Mouse (Mus musculus): ENCODE results near the gene Egr4.

The Egr4 gene

DNA sequence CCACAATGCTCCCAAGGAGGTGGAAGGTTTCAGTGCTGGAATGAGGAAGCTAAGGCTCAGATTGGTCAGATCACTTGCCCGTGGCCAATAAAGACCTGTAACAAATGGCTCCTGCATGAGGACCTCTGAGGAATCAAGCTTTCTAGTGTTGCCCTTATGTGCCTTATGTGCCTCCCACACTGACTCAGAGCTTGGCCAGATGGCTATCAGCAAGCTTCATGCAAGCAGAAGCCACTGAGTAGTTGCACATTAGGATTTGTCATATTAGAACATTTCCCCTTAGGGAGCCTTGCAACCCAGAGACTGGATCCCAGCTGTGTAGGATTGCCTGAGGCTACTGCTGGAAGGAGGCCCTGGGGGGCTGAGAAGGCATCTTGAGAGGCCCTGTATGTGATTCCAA is 13.0 kb downstream of the Egr4 start:
- no peak for ATAC-seq (ENCODE audit: insufficient number of reproducible peaks, low FRiP score, low TSS enrichment)

DNA sequence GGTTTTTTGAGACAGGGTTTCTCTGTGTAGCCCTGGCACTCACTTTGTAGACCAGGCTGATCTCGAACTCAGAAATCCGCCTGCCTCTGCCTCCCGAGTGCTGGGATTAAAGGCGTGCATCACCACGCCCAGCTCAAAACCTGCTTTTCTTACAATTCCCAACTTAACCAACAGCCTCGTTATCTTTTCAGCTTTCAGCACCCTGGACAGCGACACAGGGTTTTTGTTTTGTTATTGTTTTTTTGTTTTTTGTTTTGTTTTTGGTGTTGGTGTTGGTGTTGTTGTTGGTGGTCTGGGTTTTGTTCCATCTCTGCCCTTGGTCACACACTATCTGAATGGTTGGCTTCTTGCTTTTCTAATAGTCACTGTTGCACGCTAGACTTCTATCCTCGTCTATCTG is 15.2 kb downstream of the Egr4 start:
- no peak for ATAC-seq (ENCODE audit: insufficient number of reproducible peaks, low FRiP score, low TSS enrichment)

DNA sequence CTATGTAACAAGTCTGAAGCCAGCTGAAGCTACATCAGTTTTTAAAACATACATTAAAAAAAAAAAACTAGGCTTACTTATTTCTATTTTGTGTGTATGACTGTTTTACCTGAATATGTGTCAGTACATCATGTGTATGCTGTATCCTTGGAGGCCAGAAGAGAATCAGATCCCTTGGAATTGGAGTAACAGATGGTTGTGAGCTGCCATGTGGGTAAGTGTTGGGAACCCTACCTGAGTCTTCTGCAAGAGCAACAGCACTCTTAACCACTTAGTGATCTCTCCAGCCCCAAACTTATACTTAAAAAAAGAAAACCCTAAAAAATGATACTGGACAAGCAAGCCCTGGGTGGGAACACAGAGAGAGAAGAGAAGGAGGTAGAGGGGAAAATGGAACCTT is 16.4 kb downstream of the Egr4 start:
- ATAC-seq (ENCODE audit: insufficient number of reproducible peaks, low FRiP score, low TSS enrichment) = no peak

DNA sequence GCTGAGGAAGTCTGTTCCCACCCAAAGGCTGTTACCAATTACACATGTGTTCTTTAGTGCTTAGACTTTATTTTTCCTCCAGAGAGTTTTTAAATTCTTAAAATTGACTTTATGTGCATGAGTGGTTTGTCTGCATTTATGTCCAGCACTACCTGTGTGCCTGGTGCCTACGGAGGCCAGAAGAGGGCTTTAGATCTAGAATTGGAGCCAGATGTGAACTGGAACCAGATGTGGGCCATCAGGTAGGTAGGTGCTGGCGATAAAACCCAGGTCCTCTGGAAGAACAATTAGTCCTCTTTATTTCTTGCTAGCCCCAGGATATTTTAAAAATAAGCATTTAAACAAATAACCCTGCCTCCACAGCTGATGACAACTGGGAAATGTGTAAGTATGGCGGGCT is 21.8 kb downstream of the Egr4 start:
- no peak for ATAC-seq (ENCODE audit: insufficient number of reproducible peaks, low FRiP score, low TSS enrichment)

DNA sequence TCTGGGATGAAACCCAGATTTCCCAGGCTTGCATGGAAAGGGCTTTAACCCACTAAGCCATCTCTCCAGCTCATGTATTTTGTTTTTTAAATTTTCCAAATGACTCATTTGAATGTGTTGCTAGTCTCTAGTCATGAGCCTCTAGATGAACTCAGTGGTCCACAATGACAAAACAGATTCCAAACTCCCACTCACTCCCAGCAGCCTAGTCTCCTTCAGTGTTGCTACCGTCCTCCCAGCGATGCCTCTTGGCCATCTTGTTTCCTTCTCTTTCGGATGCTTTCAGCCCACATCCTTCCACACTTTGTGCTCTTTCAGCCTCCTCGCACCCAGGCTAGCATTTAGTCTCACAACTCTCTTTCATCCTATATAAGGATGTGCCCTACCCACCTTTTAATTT is 23.1 kb downstream of the Egr4 start:
- ATAC-seq (ENCODE audit: insufficient number of reproducible peaks, low FRiP score, low TSS enrichment) = no peak

DNA sequence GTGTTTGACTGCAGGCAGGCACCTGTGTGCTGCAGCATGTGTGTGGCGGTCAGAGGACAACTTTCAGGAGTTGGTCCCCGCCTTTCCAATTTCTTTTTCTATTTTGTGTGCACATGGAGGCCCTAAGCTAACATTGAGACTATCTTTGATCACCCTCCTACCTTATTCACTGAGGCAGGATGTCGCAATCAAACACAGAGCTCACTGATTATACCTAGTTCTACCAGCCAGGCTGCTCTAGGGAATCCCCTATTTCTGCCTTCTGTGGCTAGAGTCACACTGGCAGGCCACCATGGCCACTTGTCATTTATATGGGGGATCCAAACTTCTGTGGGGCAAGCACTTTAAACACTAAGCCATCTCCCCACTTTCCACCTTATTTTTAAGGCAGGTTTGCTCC is 23.7 kb downstream of the Egr4 start:
- ATAC-seq (ENCODE audit: insufficient number of reproducible peaks, low FRiP score, low TSS enrichment) = no peak

DNA sequence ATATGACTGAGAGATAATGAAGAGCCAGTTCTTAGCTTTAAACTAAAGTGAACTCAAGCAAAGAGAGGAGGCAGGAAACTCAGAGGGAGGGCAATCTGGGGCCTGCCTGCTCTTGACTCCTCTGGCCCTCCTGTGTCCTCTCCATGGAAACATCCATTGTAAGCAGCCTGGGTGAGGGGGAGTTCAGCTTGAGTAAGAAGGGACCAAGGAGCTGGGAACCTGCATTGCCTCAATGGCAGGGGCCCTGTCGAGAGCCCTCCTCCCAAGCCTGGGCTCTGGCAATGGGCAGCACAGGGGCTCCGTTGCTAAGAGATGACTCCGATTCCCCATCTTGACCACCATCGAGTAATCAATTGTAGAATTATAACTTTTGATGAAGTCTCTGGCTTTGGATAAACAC is 24.9 kb downstream of the Egr4 start:
- ATAC-seq (ENCODE audit: insufficient number of reproducible peaks, low FRiP score, low TSS enrichment) = no peak

DNA sequence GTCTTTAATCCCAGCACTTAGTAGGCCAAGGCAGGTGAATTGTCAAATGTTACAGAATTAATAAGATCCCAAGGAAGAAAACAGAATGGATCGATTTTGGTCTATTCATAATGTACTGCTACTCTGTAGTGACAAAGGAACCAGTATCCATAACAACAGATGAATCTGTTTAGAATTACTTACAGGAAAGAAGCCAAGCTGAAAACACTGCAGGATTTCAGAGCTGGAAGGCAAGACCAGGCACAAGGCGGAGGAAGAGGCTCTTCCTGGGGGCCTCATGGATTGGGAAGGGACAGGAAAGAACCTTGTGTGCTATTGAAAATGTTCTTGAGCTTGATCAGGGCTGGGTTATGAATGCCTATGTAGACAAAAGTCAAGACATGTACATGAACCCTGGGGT is 27.7 kb downstream of the Egr4 start:
- no peak for ATAC-seq (ENCODE audit: insufficient number of reproducible peaks, low FRiP score, low TSS enrichment)

DNA sequence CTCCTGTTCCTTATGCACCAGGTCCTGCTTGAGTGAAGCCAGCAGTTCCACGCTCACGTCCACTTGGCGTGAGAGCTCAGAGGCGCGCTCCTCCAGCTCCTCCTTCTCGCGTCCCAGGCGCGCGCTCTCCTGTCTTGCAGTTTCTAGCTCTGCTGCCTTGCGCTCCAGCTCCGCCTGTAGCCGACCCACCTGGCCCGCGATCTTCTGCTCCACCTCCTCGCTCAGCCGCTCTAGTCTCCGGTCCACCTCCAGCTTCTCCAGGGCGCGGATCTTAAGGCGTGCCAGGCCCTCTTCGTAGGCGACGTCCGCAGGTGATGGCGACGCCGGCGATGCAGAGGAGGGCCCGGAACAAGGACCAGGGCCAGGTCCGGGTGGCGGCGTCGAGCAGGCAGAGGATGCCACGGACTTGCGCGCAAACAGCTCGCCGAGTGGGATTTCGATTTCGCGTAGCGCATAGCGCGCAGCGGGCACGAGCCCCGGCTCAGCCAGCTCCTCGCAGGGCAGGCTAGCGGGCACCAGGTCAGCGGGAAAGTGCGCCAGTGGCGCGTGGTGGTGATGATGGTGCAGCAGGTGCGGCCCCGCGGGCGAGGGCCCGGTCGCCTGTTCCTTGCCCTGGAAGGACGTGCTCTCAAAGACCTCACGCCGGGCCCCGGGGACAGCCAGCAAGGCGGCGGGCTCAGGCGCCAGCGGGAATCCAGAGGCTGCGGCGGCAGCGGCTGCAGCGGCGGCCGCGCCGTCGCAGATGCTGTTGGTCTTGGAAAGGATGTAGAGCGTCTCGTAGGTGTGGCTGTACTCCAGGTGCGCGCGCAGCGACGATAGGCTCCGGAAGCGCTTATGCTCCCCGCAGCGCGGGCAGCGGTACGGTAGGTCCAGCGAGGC is 29.3 kb downstream of the Egr4 start:
- peak; percentile 36; the same call in 1 of the 2 replicates for ATAC-seq (ENCODE audit: insufficient number of reproducible peaks, low FRiP score, low TSS enrichment)

DNA sequence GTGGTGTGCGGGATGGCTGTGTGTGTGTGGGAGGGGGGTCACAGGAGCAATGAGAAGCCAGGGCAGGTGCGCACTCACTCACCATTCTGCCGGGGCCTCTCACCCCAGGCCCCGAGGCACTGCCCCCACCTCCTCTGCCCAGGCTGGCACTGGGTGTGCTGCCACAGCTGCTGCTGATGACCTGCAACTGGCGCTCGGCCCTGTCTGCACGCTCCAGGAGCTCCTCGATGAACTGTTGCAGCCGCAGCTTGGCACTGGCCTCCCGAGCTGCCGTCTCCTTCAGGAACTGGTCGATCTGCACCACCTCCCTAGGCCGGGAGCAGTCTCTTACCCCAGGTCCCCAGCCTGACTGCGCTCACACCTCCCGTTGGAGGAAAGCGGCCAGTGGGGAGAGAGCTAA is 32.7 kb downstream of the Egr4 start:
- no peak for ATAC-seq (ENCODE audit: insufficient number of reproducible peaks, low FRiP score, low TSS enrichment)

DNA sequence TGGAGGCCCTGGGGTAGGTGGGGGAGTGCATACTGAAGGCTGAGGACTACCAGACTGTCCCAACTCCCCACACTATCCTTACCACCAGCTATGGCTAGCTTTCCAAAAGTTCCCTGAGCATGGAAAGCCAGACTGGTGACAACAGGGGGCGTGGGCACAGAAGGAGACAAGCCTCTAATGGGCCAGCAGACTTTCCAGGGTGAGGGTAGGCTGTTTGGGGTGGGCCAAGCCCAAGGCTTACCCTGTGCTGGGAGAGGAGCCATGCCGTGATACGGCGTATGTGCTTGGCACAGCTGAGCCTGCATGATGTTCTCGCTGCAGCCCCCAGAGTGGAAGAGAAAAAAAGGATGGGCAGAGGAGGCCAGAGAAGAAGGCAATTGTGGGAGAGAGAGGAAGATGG is 33.4 kb downstream of the Egr4 start:
- no peak for ATAC-seq (ENCODE audit: insufficient number of reproducible peaks, low FRiP score, low TSS enrichment)

DNA sequence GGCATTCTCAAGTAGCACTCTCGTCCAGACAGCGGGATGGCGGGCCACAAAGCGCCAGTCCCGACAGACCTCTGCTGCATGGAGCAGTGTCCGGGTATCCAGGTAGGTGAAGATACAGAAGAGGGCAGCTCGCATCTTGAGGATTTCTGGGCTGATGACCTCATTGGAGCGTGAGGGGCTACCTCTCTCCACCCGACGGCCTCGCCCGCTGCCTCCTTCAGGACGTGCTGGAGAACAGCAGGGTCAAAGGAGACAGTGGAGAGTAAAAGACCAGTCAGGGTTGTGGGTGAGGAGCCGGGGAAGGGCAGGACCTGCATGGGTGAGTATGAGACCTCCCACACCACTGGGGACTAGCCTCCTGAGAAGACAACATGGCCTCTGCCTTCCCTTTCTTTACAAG is 35.0 kb downstream of the Egr4 start:
- no peak for ATAC-seq (ENCODE audit: insufficient number of reproducible peaks, low FRiP score, low TSS enrichment)

DNA sequence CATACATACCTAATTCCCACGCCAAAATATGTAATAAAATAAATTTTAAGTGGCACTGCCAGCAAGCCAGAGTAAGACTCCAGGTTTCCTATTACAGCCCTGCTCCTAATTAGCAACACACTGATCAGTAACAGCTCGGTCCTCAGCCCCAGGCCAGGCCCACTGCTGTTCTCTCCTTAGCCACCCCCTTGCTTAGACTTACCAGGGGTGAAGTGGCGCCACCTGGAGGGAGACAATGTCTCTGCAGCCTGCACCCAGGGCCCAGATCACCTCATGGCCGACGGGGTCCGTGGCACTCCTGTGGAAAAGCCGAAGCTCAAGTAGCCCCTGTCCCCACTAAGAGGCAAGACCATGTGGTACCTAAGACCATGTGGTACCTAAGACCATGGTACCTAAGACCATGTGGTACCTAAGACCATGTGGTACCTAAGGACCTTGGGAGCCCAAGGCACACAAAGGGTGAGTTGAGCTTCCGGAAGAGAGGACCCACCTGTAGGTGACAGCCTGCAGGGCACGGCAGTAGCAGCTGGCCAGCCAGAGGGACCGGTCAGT is 35.9 kb downstream of the Egr4 start:
- ATAC-seq (ENCODE audit: insufficient number of reproducible peaks, low FRiP score, low TSS enrichment) = no peak

DNA sequence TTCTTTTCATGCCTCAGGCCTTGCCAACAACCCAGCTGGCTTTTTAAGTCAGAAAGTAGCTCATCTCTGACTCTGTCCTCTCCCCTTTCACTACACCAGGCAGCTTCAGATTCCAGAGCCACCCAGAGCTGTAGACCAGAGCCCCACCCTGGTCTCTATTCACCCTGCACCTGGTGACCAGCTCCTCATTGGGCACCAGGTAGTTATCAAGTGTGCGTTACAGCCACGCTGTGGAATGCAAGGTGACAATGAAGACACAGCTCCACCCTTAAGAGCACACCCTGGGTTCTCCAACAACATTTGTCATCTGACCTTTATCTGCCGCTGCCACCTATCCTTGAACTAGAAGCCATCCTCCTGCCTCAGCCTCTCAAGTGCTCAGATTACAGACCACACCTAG is 37.8 kb downstream of the Egr4 start:
- no peak for ATAC-seq (ENCODE audit: insufficient number of reproducible peaks, low FRiP score, low TSS enrichment)

DNA sequence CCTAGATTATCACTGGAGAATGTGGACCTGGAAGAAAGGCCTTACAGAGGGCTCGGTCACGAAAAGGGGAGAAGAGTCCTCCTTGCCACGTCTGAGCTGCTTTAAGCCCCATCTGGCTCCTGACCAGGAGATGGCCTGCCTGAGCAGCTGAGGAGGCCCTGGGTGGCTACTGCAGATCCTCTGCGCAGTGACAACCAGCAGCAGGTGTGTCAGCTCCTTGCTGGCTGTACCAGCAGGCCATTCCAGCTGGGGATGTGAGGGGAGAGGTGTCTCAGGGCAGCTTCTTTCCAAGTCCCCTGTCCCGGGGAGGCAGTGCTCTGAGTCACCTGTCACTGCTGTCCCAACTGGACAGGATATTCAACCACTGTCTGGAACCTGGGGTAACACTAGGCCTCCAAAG is 40.8 kb downstream of the Egr4 start:
- ATAC-seq (ENCODE audit: insufficient number of reproducible peaks, low FRiP score, low TSS enrichment) = no peak

DNA sequence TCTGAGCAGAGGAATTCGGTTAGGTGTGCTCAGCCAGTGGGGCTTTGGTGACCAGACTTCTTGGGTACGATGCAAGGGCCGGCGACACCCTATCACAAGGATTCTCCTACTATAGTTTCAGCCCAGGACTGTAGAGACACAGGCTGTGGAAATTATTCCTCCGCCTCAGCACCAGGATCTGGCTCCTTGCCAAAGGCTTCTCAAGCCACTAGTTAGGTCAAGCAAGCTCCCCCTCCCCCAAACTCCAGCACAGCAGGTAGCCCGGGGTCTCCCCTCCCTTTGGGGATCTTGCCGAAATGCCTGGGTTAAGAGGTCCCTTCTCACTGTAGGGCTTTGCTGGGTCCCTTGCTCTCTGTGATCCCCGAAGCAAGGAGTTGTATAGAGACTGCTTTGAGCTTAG is 41.4 kb downstream of the Egr4 start:
- ATAC-seq (ENCODE audit: insufficient number of reproducible peaks, low FRiP score, low TSS enrichment) = no peak

DNA sequence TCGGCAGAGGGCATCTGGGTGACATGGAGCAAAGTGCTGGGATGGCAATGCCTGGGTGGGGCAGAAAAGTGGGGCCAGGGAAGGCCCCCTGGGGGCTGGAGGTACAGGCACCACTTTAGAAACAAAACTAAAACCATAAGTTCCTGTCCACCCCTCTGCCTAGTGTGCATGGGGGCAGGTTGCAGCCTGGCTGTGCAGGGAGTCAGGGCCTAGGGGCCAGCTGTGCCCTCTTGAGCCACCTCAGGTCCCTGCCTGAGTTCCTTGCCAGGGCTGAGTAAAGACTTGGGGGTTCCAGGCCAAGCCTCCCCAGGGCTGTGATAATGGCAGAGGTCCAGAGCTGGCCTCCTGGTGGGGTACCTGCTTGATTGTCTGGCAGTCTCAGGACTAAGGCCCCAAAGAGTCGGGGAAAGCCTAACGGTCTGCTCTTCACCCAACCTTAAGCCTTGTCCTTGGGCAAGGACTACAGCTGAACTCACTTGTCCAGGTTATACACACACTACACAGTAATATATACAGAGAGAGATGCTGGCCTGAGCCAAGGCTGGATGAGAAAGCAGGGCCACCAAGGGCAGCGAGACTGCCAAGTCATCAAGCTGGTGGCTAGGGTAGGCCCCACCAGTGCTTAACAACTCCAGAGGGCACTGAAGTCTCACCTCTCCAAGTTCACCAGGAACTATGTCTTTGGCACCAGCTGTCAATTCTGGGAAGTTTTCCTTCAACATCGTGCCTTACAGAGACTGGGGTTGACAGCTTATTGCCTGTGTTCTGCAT is 43.5 kb downstream of the Egr4 start:
- ATAC-seq (ENCODE audit: insufficient number of reproducible peaks, low FRiP score, low TSS enrichment) = no peak

DNA sequence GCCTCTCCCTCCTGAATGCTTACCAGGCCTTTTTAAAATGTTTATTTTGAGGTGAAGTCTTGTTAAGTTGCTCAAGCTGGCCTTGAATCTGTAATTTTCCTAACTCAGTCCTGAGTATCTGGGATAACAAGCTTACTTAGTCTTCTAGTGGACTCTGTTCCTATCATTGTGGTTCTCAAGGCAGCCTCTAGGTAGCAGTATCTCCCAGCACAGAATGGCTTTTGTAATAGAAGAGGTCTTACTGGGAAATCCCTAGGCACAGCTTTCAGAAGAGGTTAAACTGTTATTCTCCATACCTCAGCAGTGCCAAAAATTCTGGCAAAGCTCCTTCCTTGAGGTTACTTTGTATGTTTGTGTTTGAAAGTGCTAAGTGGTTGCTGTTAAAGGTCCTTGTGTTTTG is 48.0 kb downstream of the Egr4 start:
- ATAC-seq (ENCODE audit: insufficient number of reproducible peaks, low FRiP score, low TSS enrichment) = no peak
